Mouse (Mus musculus): ENCODE data around the gene Bcor. TPM values are rescaled to one million over a fixed set of nuclear protein-coding genes. Genes with fewer than 3 reads are reported as not detected.

The Bcor gene
- polyA plus RNA-seq, 1 experiment from 2014 or later: 17.5 TPM

DNA sequence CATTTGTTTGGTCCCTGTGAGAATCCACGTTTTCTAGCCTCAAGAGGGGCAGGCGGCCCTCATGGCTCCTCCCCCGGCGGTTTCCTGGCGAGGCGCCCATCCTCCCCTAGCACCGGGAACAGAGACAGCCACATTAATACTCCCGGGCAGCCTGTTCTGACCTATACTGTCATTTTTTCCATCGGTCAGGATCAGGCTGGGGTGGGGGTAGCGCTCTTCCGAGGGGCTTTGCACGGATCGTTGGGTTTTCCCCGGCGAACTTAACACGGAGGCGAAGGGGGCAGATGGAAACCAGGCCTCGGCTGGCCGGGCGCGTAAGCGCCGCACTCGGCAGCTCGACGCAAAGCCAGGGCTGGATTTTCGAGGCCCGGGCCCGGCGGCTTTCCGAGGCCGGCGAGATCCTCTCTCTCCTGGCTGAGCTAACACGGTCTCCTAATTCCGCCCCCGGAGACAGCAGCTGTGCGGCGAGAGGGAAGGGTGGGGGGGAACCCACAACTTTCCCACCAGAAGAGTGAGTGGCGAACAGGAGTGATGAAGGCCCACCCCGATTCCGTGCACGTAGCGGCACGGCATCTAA is 1.8 kb downstream of the Bcor start:
- H3K4me3 ChIP-seq: peak overlapping the region; percentile 62
- no peaks in the 10 kb centered on the region for H3K9me3 ChIP-seq
- H3K4me1 ChIP-seq: peaks cover 24% of the 10 kb centered on the region
- 1% methylated on average over 44 of the region's 44 CpGs for WGBS
- H3K27ac ChIP-seq: peak overlapping the region; percentile 93
- H3K27me3 ChIP-seq (ENCODE audit: insufficient read depth, poor library complexity, severe bottlenecking): peaks cover 76% of the 10 kb centered on the region
- H3K36me3 ChIP-seq: no peaks in the 10 kb centered on the region
- peak; percentile 85 for DNase-seq (ENCODE audit: low spot score)

DNA sequence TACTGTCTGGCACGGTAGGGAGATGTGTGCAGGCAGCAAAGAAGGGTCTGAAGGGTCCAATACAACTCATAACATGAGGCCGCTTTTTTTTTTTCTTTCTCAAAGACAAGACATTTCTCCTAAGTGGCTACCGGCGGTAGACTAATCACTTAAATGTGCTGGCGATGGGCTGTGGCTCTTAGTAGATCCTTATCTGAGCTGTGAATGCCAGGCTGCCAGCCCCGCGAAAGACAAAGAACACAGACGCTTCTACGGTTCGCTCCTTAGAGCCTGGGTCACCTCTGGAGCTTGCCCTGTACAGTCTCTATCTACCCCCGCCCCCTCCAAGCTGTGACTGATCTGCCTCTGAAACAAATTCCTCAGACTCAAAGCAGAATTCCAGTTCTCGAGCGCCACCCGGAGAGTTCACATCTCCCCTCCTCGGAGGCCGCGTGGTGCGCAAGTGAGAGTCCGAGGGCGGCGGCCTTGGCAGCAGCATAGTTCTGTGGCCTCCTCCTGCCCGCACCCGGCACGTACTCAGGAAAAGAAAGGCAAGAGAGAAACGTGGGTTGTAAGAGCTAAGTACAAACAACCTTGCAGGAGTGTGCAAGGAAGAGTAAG is 2.7 kb downstream of the Bcor start:
- peaks cover 85% of the 10 kb centered on the region for H3K27me3 ChIP-seq (ENCODE audit: insufficient read depth, poor library complexity, severe bottlenecking)
- H3K4me3 ChIP-seq: peak overlapping the region; percentile 62
- 3% methylated on average over 25 of the region's 25 CpGs for WGBS
- no peaks in the 10 kb centered on the region for H3K36me3 ChIP-seq
- peak overlapping the region; percentile 93 for H3K27ac ChIP-seq
- H3K9me3 ChIP-seq: no peaks in the 10 kb centered on the region
- DNase-seq (ENCODE audit: low spot score): peak; percentile 81
- H3K4me1 ChIP-seq: peaks cover 29% of the 10 kb centered on the region

DNA sequence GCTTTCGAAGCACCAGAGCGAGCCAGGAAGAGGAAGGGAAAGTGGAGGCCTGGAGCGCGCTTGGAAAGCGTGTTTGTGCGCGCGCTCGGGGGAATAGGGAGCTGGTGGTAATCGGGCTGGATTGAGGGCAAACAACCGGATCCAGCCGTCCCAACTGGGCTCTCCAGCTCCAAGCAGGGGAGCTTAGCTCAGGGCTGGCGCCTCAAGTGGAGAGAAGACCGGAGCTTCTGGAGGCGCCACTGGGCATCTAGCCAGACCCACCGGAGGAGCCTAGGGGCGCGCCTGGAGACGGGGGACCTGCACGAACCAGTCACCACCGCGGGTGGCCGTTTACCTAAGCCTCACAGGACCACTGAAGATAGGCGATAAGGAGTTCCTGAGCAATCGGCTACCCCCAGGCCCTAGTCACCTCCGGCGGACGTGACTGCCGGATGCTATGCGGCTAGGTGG is 4.3 kb downstream of the Bcor start:
- Histone ChIP-seq H3K27me3 (ENCODE audit: insufficient read depth, poor library complexity, severe bottlenecking) (peaks cover 100% of the 10 kb centered on the region), H3K9me3 (no peaks in the 10 kb centered on the region), H3K4me1 (peaks cover 41% of the 10 kb centered on the region), H3K27ac (peak overlapping the region; percentile 70), H3K36me3 (no peaks in the 10 kb centered on the region), H3K4me3 (peak overlapping the region; percentile 50)
- no peak for DNase-seq (ENCODE audit: low spot score)
- 3% methylated on average over 30 of the region's 30 CpGs for WGBS

DNA sequence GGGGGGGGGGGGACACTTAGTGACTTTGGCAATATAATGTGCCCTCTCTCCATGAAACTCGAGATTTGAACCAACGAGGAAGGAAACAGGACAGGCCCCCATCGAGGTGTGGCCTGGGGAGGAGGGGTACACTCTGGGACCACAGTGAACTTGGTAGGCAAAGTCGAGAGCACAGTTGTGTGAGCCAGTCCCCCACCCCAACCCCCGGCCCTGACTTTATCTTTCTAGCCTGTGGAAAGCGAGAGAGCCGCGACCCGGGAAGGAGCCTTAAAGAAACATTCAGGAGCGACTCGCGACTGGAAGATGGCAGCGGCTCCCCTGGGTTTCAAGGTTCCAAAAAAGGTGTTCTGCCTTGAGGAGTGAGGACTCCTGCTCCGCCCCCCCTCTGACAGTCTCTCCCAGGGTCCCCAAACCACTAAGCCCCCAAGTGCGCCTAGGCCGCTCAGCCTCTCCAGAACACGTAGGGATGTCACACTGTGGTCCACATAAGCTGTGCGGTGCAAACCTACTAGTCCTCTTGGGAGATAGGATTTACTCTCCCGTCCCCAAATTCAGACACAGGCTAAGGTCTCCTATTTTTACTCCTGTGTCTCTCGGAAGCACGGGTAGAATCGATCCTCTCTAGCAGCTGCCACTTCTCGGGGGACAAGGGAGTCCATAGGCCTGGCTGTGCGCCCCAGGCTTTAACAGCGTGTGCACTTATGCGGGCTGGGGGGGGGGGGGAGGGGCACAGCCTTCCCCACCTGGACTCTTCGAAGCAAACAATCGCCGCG is 4.9 kb downstream of the Bcor start:
- DNase-seq (ENCODE audit: low spot score): no peak
- Histone ChIP-seq H3K27me3 (ENCODE audit: insufficient read depth, poor library complexity, severe bottlenecking) (peaks cover 100% of the 10 kb centered on the region), H3K4me1 (peaks cover 46% of the 10 kb centered on the region), H3K36me3 (no peaks in the 10 kb centered on the region), H3K9me3 (no peaks in the 10 kb centered on the region), H3K4me3 (peak overlapping the region; percentile 50), H3K27ac (peak overlapping the region; percentile 70)
- WGBS: 8% methylated on average over 28 of the region's 30 CpGs

DNA sequence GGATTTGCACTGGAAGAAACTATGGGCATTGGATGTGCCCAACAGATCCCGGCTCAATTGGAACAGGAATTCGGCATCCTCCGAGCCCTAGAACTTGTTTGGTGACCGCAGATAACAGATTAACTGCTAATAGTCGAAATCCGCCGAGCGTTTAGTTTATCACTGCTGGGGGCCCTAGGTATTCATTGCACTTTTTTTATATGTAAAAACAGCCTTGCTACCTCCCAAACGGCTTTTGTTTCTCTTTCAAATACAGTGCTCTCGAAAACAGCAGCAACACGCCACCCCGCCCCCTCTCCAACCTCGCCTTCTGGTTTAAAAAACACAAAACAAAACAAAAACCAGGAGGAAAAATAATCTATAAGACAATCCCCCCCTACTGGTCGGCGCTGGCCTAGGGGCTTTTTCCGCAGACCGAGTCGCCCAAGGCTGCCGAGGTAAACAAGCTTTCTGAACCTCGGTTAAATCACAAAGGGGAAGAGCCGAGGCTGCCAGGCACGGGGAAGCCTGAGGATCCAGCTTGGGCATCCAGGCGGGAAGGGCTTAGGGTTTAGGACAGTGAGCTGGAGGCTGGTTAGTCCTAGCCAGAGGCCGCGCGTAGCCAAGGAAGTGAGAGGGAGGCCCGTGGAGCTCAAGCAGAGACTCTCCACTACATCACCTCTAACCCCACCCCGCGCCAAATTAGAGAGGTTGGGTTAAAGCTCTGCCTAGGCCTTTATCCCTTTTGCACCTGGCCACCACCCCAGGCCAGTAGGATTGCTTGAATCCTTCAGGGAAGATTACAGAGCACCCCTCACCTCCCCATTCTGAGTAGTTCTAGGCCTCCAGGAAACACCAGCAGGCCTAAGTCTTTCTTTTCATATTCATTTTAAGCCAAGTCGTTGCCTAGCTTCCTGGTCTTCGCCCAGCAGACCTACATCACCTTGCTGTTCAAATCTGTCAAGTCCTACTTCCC is 6.7 kb downstream of the Bcor start:
- DNase-seq (ENCODE audit: low spot score): no peak
- Histone ChIP-seq H3K4me3 (peak overlapping the region; percentile 27; the same call in 1 of the 2 replicates), H3K36me3 (no peaks in the 10 kb centered on the region), H3K27me3 (ENCODE audit: insufficient read depth, poor library complexity, severe bottlenecking) (peaks cover 97% of the 10 kb centered on the region), H3K27ac (peak overlapping the region; percentile 84), H3K9me3 (no peaks in the 10 kb centered on the region), H3K4me1 (peaks cover 48% of the 10 kb centered on the region)
- 10% methylated on average over 31 of the region's 31 CpGs for WGBS

DNA sequence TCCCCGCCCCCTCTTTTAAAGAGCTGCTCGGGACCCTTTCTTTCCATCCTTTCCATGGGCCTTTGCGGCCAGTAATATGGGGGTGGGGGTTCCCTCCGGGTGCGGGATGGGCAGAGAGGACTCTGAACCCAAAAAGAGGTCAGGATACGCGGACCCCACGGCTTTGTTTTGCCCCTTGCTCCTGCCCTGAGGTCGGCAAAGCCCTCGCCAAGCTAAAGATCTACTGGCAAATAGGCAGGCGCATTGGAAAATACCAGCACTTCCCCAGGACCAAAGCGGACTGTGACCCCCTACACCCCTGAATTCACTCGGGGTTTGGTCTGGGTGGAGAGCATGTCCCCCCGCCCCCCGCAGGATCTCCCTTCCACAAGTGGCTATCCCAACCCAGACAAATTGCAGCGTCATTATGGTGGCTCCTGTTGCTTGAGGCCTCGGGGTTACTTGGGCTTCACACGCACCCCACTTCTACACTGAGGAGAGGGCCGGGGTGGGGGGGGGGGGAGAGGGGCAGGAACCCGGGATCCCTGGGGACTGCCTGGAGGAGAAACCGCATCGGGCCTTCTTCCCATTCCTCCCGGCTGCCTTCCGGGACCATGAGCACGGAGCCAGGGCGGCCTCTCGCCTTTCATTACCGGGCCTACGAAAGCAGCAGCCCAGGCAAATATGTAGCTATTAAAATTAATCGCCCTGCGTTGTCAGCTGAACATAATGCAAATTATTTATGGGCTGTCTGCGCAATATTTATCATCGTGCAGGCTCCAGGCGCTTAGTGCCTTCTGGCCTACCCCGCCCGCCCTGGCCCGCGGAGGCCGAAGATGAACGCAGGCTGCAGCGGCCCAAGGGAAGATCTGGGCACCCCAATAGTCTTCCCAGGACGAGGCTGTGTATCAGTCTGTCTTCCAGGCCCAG is 7.9 kb downstream of the Bcor start:
- Histone ChIP-seq H3K4me3 (peak overlapping the region; percentile 55), H3K36me3 (no peaks in the 10 kb centered on the region), H3K27me3 (ENCODE audit: insufficient read depth, poor library complexity, severe bottlenecking) (peaks cover 85% of the 10 kb centered on the region), H3K4me1 (peaks cover 48% of the 10 kb centered on the region), H3K27ac (peak overlapping the region; percentile 84), H3K9me3 (no peaks in the 10 kb centered on the region)
- WGBS: 9% methylated on average over 41 of the region's 42 CpGs
- no peak for DNase-seq (ENCODE audit: low spot score)

DNA sequence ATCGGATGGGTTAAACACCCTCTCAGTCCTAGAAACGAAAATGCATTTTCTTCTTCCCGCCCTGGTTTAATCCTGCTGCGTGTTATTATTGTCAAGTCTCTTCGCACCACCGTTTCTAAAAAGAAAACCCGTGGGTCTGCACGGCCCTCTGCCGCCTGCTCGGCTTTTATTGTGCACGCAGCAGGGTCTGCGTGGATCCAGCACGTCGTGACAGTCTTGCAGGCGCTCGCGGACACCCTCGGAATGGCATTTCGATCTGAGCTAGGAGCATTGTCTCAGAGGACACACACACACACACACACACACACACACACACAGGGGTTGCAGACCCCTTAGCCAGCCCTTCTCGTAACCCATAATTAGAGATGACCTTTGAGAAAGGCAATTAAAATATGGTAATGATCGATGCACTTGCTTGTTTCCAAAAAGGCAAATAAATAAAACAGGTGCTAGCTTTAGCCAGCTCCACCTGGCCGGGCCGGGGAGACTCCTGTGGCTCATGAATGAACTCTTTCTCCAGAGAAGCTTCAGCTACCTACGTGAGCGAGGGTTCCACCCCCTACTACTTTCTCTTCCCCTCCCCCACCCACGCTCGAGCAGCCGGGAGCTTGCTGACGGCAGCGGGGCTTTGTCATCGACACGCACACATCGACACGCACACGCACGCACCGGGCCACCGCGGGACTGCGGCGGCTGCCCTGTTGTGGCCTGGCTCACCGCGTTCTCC is 8.7 kb downstream of the Bcor start:
- peak overlapping the region; percentile 55 for H3K4me3 ChIP-seq
- no peaks in the 10 kb centered on the region for H3K9me3 ChIP-seq
- H3K4me1 ChIP-seq: peaks cover 44% of the 10 kb centered on the region
- DNase-seq (ENCODE audit: low spot score): no peak
- peak overlapping the region; percentile 84 for H3K27ac ChIP-seq
- H3K27me3 ChIP-seq (ENCODE audit: insufficient read depth, poor library complexity, severe bottlenecking): peaks cover 81% of the 10 kb centered on the region
- H3K36me3 ChIP-seq: no peaks in the 10 kb centered on the region
- 4% methylated on average over 43 of the region's 43 CpGs for WGBS

DNA sequence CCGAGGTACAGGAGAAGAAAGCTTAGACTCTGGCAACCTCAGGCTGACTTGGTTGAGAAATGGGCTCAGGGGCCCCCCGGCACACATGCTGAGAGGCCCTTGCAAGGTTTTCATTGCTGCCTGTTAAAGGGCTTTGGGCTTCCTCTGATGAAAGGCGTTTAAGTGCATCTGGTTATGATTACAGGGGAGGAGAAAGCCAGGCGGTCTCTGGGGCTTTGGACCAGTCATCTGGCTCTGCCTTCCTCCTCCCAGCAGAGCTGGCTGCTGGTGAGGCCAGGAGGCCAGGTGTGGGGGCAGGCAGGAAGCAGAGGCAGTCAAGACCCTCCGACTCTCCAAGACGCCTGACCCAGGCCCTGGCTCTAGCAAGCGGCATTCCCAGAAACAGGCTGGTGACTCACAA is 9.7 kb downstream of the Bcor start:
- WGBS: 9% methylated on average over 7 of the region's 7 CpGs
- no peak overlapping the region for H3K27ac ChIP-seq
- DNase-seq (ENCODE audit: low spot score): no peak
- peaks cover 76% of the 10 kb centered on the region for H3K27me3 ChIP-seq (ENCODE audit: insufficient read depth, poor library complexity, severe bottlenecking)
- no peaks in the 10 kb centered on the region for H3K36me3 ChIP-seq
- H3K4me3 ChIP-seq: 0 out of 2 replicates have a peak overlapping the region, but pooled peaks have one; percentile 3
- H3K4me1 ChIP-seq: peaks cover 42% of the 10 kb centered on the region; the same call in 1 of the 2 replicates
- H3K9me3 ChIP-seq: no peaks in the 10 kb centered on the region

DNA sequence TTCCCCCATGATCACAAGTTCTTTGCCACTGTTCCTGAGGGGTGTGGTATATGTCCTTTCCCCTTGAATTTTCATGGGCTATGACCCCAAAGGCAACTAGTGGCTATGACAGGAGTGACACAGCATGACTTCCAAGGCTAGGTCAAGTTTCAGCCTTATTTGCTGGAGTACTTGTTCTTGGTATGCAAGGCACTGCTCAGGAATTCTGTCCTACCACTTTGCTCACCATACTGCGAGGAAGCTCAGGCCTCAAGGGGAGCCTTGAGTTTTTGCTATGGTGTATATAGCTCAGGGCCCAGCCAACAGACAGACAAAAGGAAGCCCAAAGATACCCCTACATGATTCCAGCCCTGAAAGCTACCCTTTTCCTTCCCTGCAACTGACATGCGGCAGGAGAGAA is 13.9 kb downstream of the Bcor start:
- Histone ChIP-seq H3K4me1 (peaks cover 19% of the 10 kb centered on the region; the same call in 1 of the 2 replicates), H3K4me3 (no peak overlapping the region), H3K9me3 (no peaks in the 10 kb centered on the region), H3K27ac (no peak overlapping the region), H3K36me3 (no peaks in the 10 kb centered on the region), H3K27me3 (ENCODE audit: insufficient read depth, poor library complexity, severe bottlenecking) (peaks cover 46% of the 10 kb centered on the region; the same call in 1 of the 2 replicates)
- WGBS: 61% methylated on average over 2 of the region's 2 CpGs
- DNase-seq (ENCODE audit: low spot score): no peak

DNA sequence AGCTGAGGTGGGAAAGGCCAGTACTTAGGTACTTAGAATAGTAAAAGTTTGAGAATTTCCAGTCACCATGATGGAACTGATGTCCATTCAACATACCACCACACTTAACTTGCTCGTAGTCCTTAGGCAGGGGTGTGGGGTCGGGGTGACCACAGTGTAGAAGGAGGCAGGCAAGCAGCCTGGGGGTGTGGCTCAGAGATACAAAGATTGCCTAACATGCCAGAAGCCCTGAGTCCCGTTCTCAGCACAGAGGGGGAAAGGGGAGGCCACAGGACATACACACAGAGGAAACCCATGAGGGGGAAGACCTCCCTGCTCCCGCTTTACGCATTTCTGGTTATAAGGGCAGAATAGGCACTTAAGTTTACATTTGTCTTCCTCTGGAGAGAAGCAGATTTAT is 17.3 kb downstream of the Bcor start:
- WGBS: 46% methylated on average over 5 of the region's 5 CpGs
- H3K4me1 ChIP-seq: peaks cover 30% of the 10 kb centered on the region
- no peak overlapping the region for H3K4me3 ChIP-seq
- DNase-seq (ENCODE audit: low spot score): no peak
- no peak overlapping the region for H3K27ac ChIP-seq
- no peaks in the 10 kb centered on the region for H3K9me3 ChIP-seq
- no peaks in the 10 kb centered on the region for H3K36me3 ChIP-seq
- H3K27me3 ChIP-seq (ENCODE audit: insufficient read depth, poor library complexity, severe bottlenecking): peaks cover 52% of the 10 kb centered on the region

DNA sequence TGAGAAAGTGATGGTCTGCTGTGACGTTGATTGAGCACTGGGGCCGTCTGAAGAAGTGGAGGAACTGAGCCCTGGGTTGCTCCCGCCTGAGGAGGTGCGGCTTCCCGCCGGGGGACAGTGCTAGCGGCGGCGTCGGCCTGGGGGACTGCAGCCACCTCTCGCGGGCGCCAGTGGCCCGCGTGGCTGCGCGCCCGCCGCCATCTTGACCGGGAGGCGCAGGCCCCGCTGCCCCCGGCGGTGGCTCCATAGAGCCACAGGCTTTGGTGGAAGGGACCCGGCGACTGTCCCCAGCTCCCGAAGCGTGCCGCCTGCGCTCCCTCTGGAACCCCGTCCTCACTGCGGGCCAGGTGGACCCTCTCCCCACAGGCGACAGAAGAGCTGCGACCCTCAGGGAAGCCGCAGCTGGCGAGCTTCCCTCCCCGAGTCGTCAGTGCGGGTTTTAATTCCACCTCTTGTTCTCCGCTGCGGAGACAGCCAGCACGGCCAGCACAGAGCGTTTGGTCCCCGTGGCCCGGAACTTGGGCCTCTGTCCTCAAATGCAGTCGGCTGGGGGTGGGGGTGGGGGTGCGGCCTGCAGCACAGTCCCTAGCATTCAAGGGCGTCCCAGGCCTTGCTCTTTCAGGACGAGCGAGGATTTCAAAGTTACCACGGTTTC is 19.9 kb downstream of the Bcor start:
- Histone ChIP-seq H3K4me1 (peaks cover 30% of the 10 kb centered on the region), H3K4me3 (peak overlapping the region; percentile 52), H3K9me3 (no peaks in the 10 kb centered on the region), H3K27ac (peak overlapping the region; percentile 92), H3K36me3 (no peaks in the 10 kb centered on the region), H3K27me3 (ENCODE audit: insufficient read depth, poor library complexity, severe bottlenecking) (peaks cover 68% of the 10 kb centered on the region)
- no peak for DNase-seq (ENCODE audit: low spot score)
- 3% methylated on average over 45 of the region's 51 CpGs for WGBS

Data from heart, embryonic 10.5 days (tissue).